8 mouse cellular contexts compared by ENCODE assay signal in genomic region chr9:46013616-46014015, GRCm38 (mm10). TPM values are rescaled to one million over a fixed set of nuclear protein-coding genes. Genes with fewer than 3 reads are reported as not detected.
DNase-seq lines count a peak whose midpoint lies in the region; ATAC-seq and TF ChIP-seq lines count a peak whose summit lies in the region.

No protein-coding gene starts in this region.

- H3K9ac ChIP-seq in kidney, embryonic 14.5 days (ENCODE audit: low read depth, low read length), result peak overlapping the region; percentile 94; the same call in 1 of the 2 replicates
- H3K9ac ChIP-seq in midbrain, embryonic 13.5 days (replicated peaks), result peak overlapping the region; percentile 97

- WGBS in kidney, embryonic 14.5 days, result 5% methylated on average over 5 of the region's 5 CpGs
- WGBS in hindbrain, embryonic 10.5 days, result 4% methylated on average over 5 of the region's 5 CpGs
- WGBS in midbrain, embryonic 13.5 days, result 2% methylated on average over 5 of the region's 5 CpGs

- no peaks in the 10 kb centered on the region for H3K36me3 ChIP-seq in kidney, embryonic 14.5 days (ENCODE audit: control insufficient read depth, insufficient read depth, low read length)
- H3K36me3 ChIP-seq in hindbrain, embryonic 10.5 days, result peaks cover 7% of the 10 kb centered on the region
- H3K36me3 ChIP-seq in midbrain, embryonic 13.5 days, result no peaks in the 10 kb centered on the region

- no peak for ATAC-seq in kidney, embryonic 14.5 days (ENCODE audit: low FRiP score, low TSS enrichment)
- no peak for ATAC-seq in midbrain, embryonic 13.5 days

- TF ChIP-seq POLR2A in bone marrow macrophage, adult 2 months (IDR thresholded peaks at IDR 0.05; ENCODE audit: borderline replicate concordance, low read depth, low read length), result no peak

- DNase-seq in kidney, postnatal 36 days, result no peak
- DNase-seq in hindbrain, embryonic 10.5 days (ENCODE audit: low spot score), result no peak
- no peak for DNase-seq in adrenal gland, postnatal 4 days (ENCODE audit: low spot score in 2 of 2)
- DNase-seq in B cell, adult 2 months, result no peak
- no peak for DNase-seq in lung, postnatal 25 days (ENCODE audit: low spot score)

- TF ChIP-seq CTCF in bone marrow macrophage, adult 2 months (IDR thresholded peaks at IDR 0.05; ENCODE audit: low read depth, low read length), result no peak

- H3K4me3 ChIP-seq in kidney, embryonic 14.5 days (ENCODE audit: low read length), result peak overlapping the region; percentile 97
- peak overlapping the region; percentile 88 for H3K4me3 ChIP-seq in bone marrow macrophage, adult 2 months (ENCODE audit: insufficient read depth, low read length)
- H3K4me3 ChIP-seq in hindbrain, embryonic 10.5 days, result peak overlapping the region; percentile 86
- H3K4me3 ChIP-seq in midbrain, embryonic 13.5 days (replicated peaks), result peak overlapping the region; percentile 97

- no peaks in the 10 kb centered on the region for H3K27me3 ChIP-seq in kidney, embryonic 14.5 days (ENCODE audit: control insufficient read depth, insufficient read depth, low read length)
- H3K27me3 ChIP-seq in hindbrain, embryonic 10.5 days (ENCODE audit: insufficient read depth, poor library complexity, severe bottlenecking), result no peaks in the 10 kb centered on the region
- 0 out of 2 replicates have a peak, but pooled peaks cover 3% of the 10 kb centered on the region for H3K27me3 ChIP-seq in midbrain, embryonic 13.5 days

- H3K4me2 ChIP-seq in kidney, embryonic 14.5 days (replicated peaks; ENCODE audit: low read depth, low read length), result peak overlapping the region; percentile 79
- peak overlapping the region; percentile 84 for H3K4me2 ChIP-seq in midbrain, embryonic 13.5 days (replicated peaks)

- H3K9me3 ChIP-seq in kidney, embryonic 14.5 days (ENCODE audit: control insufficient read depth, low read length), result no peaks in the 10 kb centered on the region
- H3K9me3 ChIP-seq in hindbrain, embryonic 10.5 days, result no peaks in the 10 kb centered on the region
- no peaks in the 10 kb centered on the region for H3K9me3 ChIP-seq in midbrain, embryonic 13.5 days

- peak overlapping the region; percentile 87; the same call in 1 of the 2 replicates for H3K27ac ChIP-seq in kidney, embryonic 14.5 days (ENCODE audit: low read depth, low read length)
- peak overlapping the region; percentile 41 for H3K27ac ChIP-seq in bone marrow macrophage, adult 2 months (ENCODE audit: insufficient read depth, low read depth, low read length)
- peak overlapping the region; percentile 96 for H3K27ac ChIP-seq in hindbrain, embryonic 10.5 days
- peak overlapping the region; percentile 90 for H3K27ac ChIP-seq in midbrain, embryonic 13.5 days

- H3K4me1 ChIP-seq in kidney, embryonic 14.5 days (ENCODE audit: control insufficient read depth, insufficient read depth, low read length), result peaks cover 32% of the 10 kb centered on the region
- H3K4me1 ChIP-seq in bone marrow macrophage, adult 2 months (ENCODE audit: control insufficient read depth, insufficient read depth, low read length), result peaks cover 52% of the 10 kb centered on the region
- H3K4me1 ChIP-seq in hindbrain, embryonic 10.5 days (replicated peaks), result peaks cover 49% of the 10 kb centered on the region
- peaks cover 48% of the 10 kb centered on the region for H3K4me1 ChIP-seq in midbrain, embryonic 13.5 days (replicated peaks)

RNA-seq across cellular contexts. Expression of gene Sik3, which starts 1.0 kb away (rescaled TPM):
- polyA plus RNA-seq in kidney, embryonic 14.5 days (2014; fragmentation: Nextera tagmentation; extraction: Ambion mirVana), result 10.1 and 11.2 TPM in 2 replicates
- 23.4 and 24.4 TPM in 2 replicates for polyA plus RNA-seq in bone marrow macrophage, adult 2 months (2012; ENCODE audit: insufficient read depth, insufficient read length, missing spikeins)
- polyA plus RNA-seq in hindbrain, embryonic 10.5 days (2016; fragmentation: Nextera tagmentation; extraction: Ambion mirVana), result 6.1 and 7.1 TPM in 2 replicates
- polyA plus RNA-seq in midbrain, embryonic 13.5 days (2015; fragmentation: Nextera tagmentation; extraction: Ambion mirVana), result 5.7 and 6.7 TPM in 2 replicates
- 10 to 100 TPM; 61.9 to 69.3 TPM for total RNA-seq in adrenal gland, postnatal 4 days (2021)

RNA-seq across cellular contexts. Expression of gene Pafah1b2, which starts 1.1 kb away (rescaled TPM):
- polyA plus RNA-seq in kidney, embryonic 14.5 days (2014; fragmentation: Nextera tagmentation; extraction: Ambion mirVana), result 125 and 177 TPM in 2 replicates
- polyA plus RNA-seq in bone marrow macrophage, adult 2 months (2012; ENCODE audit: insufficient read depth, insufficient read length, missing spikeins), result 41.0 and 44.9 TPM in 2 replicates
- 275 and 282 TPM in 2 replicates for polyA plus RNA-seq in hindbrain, embryonic 10.5 days (2016; fragmentation: Nextera tagmentation; extraction: Ambion mirVana)
- 303 and 305 TPM in 2 replicates for polyA plus RNA-seq in midbrain, embryonic 13.5 days (2015; fragmentation: Nextera tagmentation; extraction: Ambion mirVana)
- total RNA-seq in adrenal gland, postnatal 4 days (2021), result 100 to 1,000 TPM; 154 to 163 TPM

RNA-seq across cellular contexts. Expression of gene Sidt2, which starts 58.6 kb away (rescaled TPM):
- polyA plus RNA-seq in kidney, embryonic 14.5 days (2014; fragmentation: Nextera tagmentation; extraction: Ambion mirVana), result 26.8 and 42.3 TPM in 2 replicates
- polyA plus RNA-seq in bone marrow macrophage, adult 2 months (2012; ENCODE audit: insufficient read depth, insufficient read length, missing spikeins), result 110 and 122 TPM in 2 replicates
- 26.3 and 28.3 TPM in 2 replicates for polyA plus RNA-seq in hindbrain, embryonic 10.5 days (2016; fragmentation: Nextera tagmentation; extraction: Ambion mirVana)
- 27.4 and 32.7 TPM in 2 replicates for polyA plus RNA-seq in midbrain, embryonic 13.5 days (2015; fragmentation: Nextera tagmentation; extraction: Ambion mirVana)
- total RNA-seq in adrenal gland, postnatal 4 days (2021), result 100 to 1,000 TPM; 244 TPM

Comparison
In these comparisons a context has a peak if more than half of its experiments do, and no peak if none do; other contexts are left out.
1. H3K27ac ChIP-seq: peak in every context shown above with its lines; median percentile 96 in hindbrain, embryonic 10.5 days; 90 in midbrain, embryonic 13.5 days; 87 in kidney, embryonic 14.5 days; 41 in bone marrow macrophage, adult 2 months.